Mouse (Mus musculus) thymus, adult 2 months (tissue): ENCODE data around the gene Senp5.

Experiments
- CTCF ChIP-seq: fragments of 200-500 bp; IDR thresholded peaks from 2 replicates; pipeline ENCODE4 v1.5.1; 2012; ENCODE audit warnings: mild to moderate bottlenecking, control low read depth, low read length, moderate library complexity, borderline replicate concordance; ENCODE audit not compliant: control insufficient read depth, poor library complexity, insufficient read depth; ENCODE audit errors: extremely low read depth
- POLR2A ChIP-seq: fragments of 200-500 bp; IDR thresholded peaks from 2 replicates; pipeline ENCODE4 v1.6.1; 2012; ENCODE audit warnings: mild to moderate bottlenecking, low read length, control low read depth, moderate library complexity; ENCODE audit not compliant: control insufficient read depth, poor library complexity, insufficient read depth; ENCODE audit errors: extremely low read depth

- TF ChIP-seq CTCF (no peak), POLR2A (no peak)
Observed at GRCm38 (mm10) chr16:31945372-31945771, 57.7 kb downstream of the Senp5 start.
